Mouse (Mus musculus) lung, postnatal 25 days (tissue): Measurements from ENCODE around the gene Lrig1.

Experiments
- DNase-seq: peaks from one replicate; pipeline ENCODE4 v3.0.0; 2022; ENCODE audit warnings: low spot score

Gene Lrig1

GRCm38 (mm10) chr6:94647574-94648430 lies 52.2 kb downstream of the Lrig1 start:
- peak; percentile 74 for DNase-seq

GRCm38 (mm10) chr6:94646902-94647301 lies 53.1 kb downstream of the Lrig1 start:
- DNase-seq, result no peak

GRCm38 (mm10) chr6:94646274-94646863 lies 53.6 kb downstream of the Lrig1 start:
- DNase-seq, result no peak

- DNase-seq, result no peak
These were observed 54.2 kb downstream of the Lrig1 start for GRCm38 (mm10) chr6:94645723-94646122.

GRCm38 (mm10) chr6:94644641-94645040 lies 55.3 kb downstream of the Lrig1 start:
- no peak for DNase-seq

GRCm38 (mm10) chr6:94643989-94644388 lies 56.0 kb downstream of the Lrig1 start:
- DNase-seq, result no peak

- no peak for DNase-seq
These were observed 57.9 kb downstream of the Lrig1 start for GRCm38 (mm10) chr6:94642048-94642447.

- DNase-seq, result no peak
These were observed 59.7 kb downstream of the Lrig1 start for GRCm38 (mm10) chr6:94640297-94640696.

- DNase-seq, result peak; percentile 50
These were observed 62.9 kb downstream of the Lrig1 start for GRCm38 (mm10) chr6:94637024-94637434.

- DNase-seq, result no peak
These were observed 64.6 kb downstream of the Lrig1 start for GRCm38 (mm10) chr6:94635343-94635742.

- no peak for DNase-seq
These were observed 65.2 kb downstream of the Lrig1 start for GRCm38 (mm10) chr6:94634710-94635109.

- no peak for DNase-seq
These were observed 65.7 kb downstream of the Lrig1 start for GRCm38 (mm10) chr6:94634274-94634673.

- no peak for DNase-seq
These were observed 68.2 kb downstream of the Lrig1 start for GRCm38 (mm10) chr6:94631779-94632082.

GRCm38 (mm10) chr6:94631051-94631778 lies 68.7 kb downstream of the Lrig1 start:
- DNase-seq, result peak; percentile 25

GRCm38 (mm10) chr6:94628787-94629186 lies 71.2 kb downstream of the Lrig1 start:
- DNase-seq, result peak; percentile 55

- no peak for DNase-seq
These were observed 72.0 kb downstream of the Lrig1 start for GRCm38 (mm10) chr6:94627714-94628595.

GRCm38 (mm10) chr6:94626807-94627206 lies 73.2 kb downstream of the Lrig1 start:
- no peak for DNase-seq

- no peak for DNase-seq
These were observed 74.1 kb downstream of the Lrig1 start for GRCm38 (mm10) chr6:94625896-94626295.

GRCm38 (mm10) chr6:94624543-94624942 lies 75.4 kb downstream of the Lrig1 start:
- DNase-seq, result no peak

- DNase-seq, result peak; percentile 74
These were observed 77.0 kb downstream of the Lrig1 start for GRCm38 (mm10) chr6:94622983-94623382.

GRCm38 (mm10) chr6:94620801-94621301 lies 79.1 kb downstream of the Lrig1 start:
- DNase-seq, result no peak

GRCm38 (mm10) chr6:94620287-94620686 lies 79.7 kb downstream of the Lrig1 start:
- DNase-seq, result no peak
